Comparison of ENCODE assay signal across 8 mouse cellular contexts in genomic region chr16:9993255-9994040, GRCm38 (mm10). TPM values are rescaled to one million over a fixed set of nuclear protein-coding genes. Genes with fewer than 3 reads are reported as not detected.
DNase-seq lines count a peak whose midpoint lies in the region; TF ChIP-seq lines count a peak whose summit lies in the region.

No protein-coding gene starts in this region.

- H3K9me3 ChIP-seq in embryonic facial prominence, embryonic 10.5 days: no peaks in the 10 kb centered on the region

- H3K36me3 ChIP-seq in embryonic facial prominence, embryonic 10.5 days (replicated peaks): no peaks in the 10 kb centered on the region

- H3K27ac ChIP-seq in embryonic facial prominence, embryonic 10.5 days (replicated peaks): no peak overlapping the region

- DNase-seq in thymus, postnatal 4 days: peak; percentile 19
- no peak for DNase-seq in thymus, postnatal 25 days
- peak; percentile 82 for DNase-seq in embryonic facial prominence, embryonic 10.5 days (ENCODE audit: low spot score)
- DNase-seq in heart, postnatal 10 days: peak; percentile 31 to 61
- DNase-seq in layer of hippocampus, adult 8-10 months (ENCODE audit: low spot score in 2 of 2): peak; percentile 66 to 75
- DNase-seq in lung, adult 2 months: peak; percentile 6
- DNase-seq in retina, embryonic 14.5 days (ENCODE audit: low spot score): peak; percentile 79
- DNase-seq in thymus, postnatal 14 days: no peak

- H3K27me3 ChIP-seq in embryonic facial prominence, embryonic 10.5 days (replicated peaks; ENCODE audit: low read depth, poor library complexity, severe bottlenecking): peaks cover 78% of the 10 kb centered on the region

- 1% methylated on average over 39 of the region's 39 CpGs for WGBS in embryonic facial prominence, embryonic 10.5 days
- 1% methylated on average over 39 of the region's 39 CpGs for WGBS in lung, adult 2 months

- peak overlapping the region; percentile 62 for H3K4me3 ChIP-seq in embryonic facial prominence, embryonic 10.5 days
- no peak overlapping the region for H3K4me3 ChIP-seq in lung, adult 2 months (replicated peaks; ENCODE audit: extremely low read depth, low read depth, low read length)

- H3K4me1 ChIP-seq in embryonic facial prominence, embryonic 10.5 days: peaks cover 40% of the 10 kb centered on the region
- no peaks in the 10 kb centered on the region for H3K4me1 ChIP-seq in lung, adult 2 months (ENCODE audit: control insufficient read depth, insufficient read depth, low read length)

- no peak for TF ChIP-seq POLR2A in lung, adult 2 months (IDR thresholded peaks at IDR 0.05; ENCODE audit: borderline replicate concordance, extremely low read depth, low read depth, low read length)

- peak; percentile 53; the same call in 1 of the 2 replicates for TF ChIP-seq CTCF in lung, adult 2 months (IDR thresholded peaks at IDR 0.05; ENCODE audit: insufficient read depth, low read length)

- intact Hi-C loops in heart, postnatal 10 days (cut with DNase I): loop anchor here (1.0 kb wide), 2 partner anchors 984 to 1110 kb away; no protein-coding TSS in a partner anchor

RNA-seq across cellular contexts. Expression of gene Grin2a, which starts 1.9 kb away (rescaled TPM):
- polyA plus RNA-seq in embryonic facial prominence, embryonic 10.5 days (2016; fragmentation: Nextera tagmentation; extraction: Ambion mirVana): 0.57 and 0.72 TPM in 2 replicates
- total RNA-seq in heart, postnatal 10 days (2021): under 1 TPM; 0.12 to 0.17 TPM
- total RNA-seq in layer of hippocampus, adult 8-10 months (2022): 100 to 1,000 TPM; 300 to 419 (median 352) TPM
- polyA plus RNA-seq in lung, adult 2 months (2012; rRNA removed): 0.02 and 0.24 TPM in 2 replicates

Comparison
In these comparisons a context has a peak if more than half of its experiments do, and no peak if none do; other contexts are left out.
1. DNase-seq: peak in thymus, postnatal 4 days (single experiment), embryonic facial prominence, embryonic 10.5 days (single experiment), heart, postnatal 10 days (2 of 2), layer of hippocampus, adult 8-10 months (2 of 2), lung, adult 2 months (single experiment) and retina, embryonic 14.5 days (single experiment); none in thymus, postnatal 25 days (single experiment) and thymus, postnatal 14 days (single experiment).
2. RNA of gene Grin2a, which starts 1.9 kb away (total RNA-seq): 300 to 419 TPM in layer of hippocampus, adult 8-10 months; 0.12 to 0.17 TPM in heart, postnatal 10 days; every median in the first group is over 100 times any median in the second.